Mouse (Mus musculus) cortical plate, adult 2 months (tissue): ENCODE results near the gene Calr3.

ENCODE experiments used
- CTCF ChIP-seq: fragments of 200-500 bp; IDR thresholded peaks from 2 replicates; pipeline ENCODE4 v1.5.1; 2011; ENCODE audit warnings: mild to moderate bottlenecking, control low read depth, low read length; ENCODE audit not compliant: insufficient read depth; ENCODE audit errors: extremely low read depth
- POLR2A ChIP-seq: fragments of 200-500 bp; IDR thresholded peaks from 2 replicates; pipeline ENCODE4 v1.6.1; 2011; ENCODE audit warnings: mild to moderate bottlenecking, low read length, control low read depth; ENCODE audit not compliant: insufficient read depth; ENCODE audit errors: extremely low read depth

DNA sequence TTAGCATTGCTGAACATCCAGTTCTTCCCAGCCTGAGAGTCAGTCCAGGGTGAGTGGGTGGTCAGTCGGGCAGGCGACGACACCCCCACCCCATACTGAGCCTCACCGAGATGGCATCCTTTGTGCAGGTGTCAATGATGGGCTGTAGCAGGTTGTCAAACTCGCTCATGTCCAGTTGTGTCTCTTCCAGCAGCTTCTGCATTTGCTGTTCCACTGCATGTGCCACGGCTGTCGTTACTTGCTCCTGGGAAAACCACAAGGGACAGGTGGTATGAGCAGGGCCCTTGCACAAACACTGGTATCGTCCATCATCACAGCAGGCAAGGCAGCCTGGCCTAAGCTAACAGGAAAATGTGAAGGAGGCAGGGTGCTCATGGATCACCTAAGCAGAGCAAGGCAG lies 26.3 kb upstream of the Calr3 start:
- TF ChIP-seq POLR2A (no peak), CTCF (no peak)
